Mouse (Mus musculus) heart, adult 9 months (tissue): Measurements from ENCODE around the gene Gm9376.

Source experiments
- DNase-seq, 2 experiments: peaks; one replicate each; pipeline ENCODE4 v3.0.0; 2022; ENCODE audit warnings: low spot score in 2 of 2

Gene Gm9376

GRCm38 (mm10) chr14:118282272-118282671, 15.5 kb downstream of the Gm9376 start:
- no peak for DNase-seq

GRCm38 (mm10) chr14:118282917-118283316, 16.2 kb downstream of the Gm9376 start:
- DNase-seq = no peak

GRCm38 (mm10) chr14:118286096-118286495, 19.3 kb downstream of the Gm9376 start:
- no peak for DNase-seq

- DNase-seq = no peak
Measured at GRCm38 (mm10) chr14:118289133-118289532, 22.4 kb downstream of the Gm9376 start.

- DNase-seq = no peak
Measured at GRCm38 (mm10) chr14:118290009-118290408, 23.2 kb downstream of the Gm9376 start.

GRCm38 (mm10) chr14:118302606-118303005, 35.8 kb downstream of the Gm9376 start:
- DNase-seq = no peak

GRCm38 (mm10) chr14:118304560-118304959, 37.8 kb downstream of the Gm9376 start:
- no peak for DNase-seq

GRCm38 (mm10) chr14:118305951-118306350, 39.2 kb downstream of the Gm9376 start:
- no peak for DNase-seq

- DNase-seq = no peak
Measured at GRCm38 (mm10) chr14:118307060-118307459, 40.3 kb downstream of the Gm9376 start.

- no peak for DNase-seq
Measured at GRCm38 (mm10) chr14:118311703-118312102, 44.9 kb downstream of the Gm9376 start.

GRCm38 (mm10) chr14:118312664-118313063, 45.9 kb downstream of the Gm9376 start:
- DNase-seq = no peak

- no peak for DNase-seq
Measured at GRCm38 (mm10) chr14:118313931-118314330, 47.2 kb downstream of the Gm9376 start.

GRCm38 (mm10) chr14:118317260-118317659, 50.5 kb downstream of the Gm9376 start:
- no peak for DNase-seq
